Mouse (Mus musculus) T-helper 2 cell (primary cell): Measurements from ENCODE around the gene Evpl.
"Not testable (repeated sequence)": the region's sequence is repeated elsewhere in the genome, so short reads cannot be mapped to it uniquely, and the experiment has no call there.

ENCODE experiments used
- in situ Hi-C: fragments of 300-600 bp; cut with MboI, MseI; formaldehyde crosslinking; loops from one replicate; pipeline ENCODE4 v1.15.1; 2025; ENCODE audit warnings: high pct_unique_total_duplicates

The Evpl gene

DNA sequence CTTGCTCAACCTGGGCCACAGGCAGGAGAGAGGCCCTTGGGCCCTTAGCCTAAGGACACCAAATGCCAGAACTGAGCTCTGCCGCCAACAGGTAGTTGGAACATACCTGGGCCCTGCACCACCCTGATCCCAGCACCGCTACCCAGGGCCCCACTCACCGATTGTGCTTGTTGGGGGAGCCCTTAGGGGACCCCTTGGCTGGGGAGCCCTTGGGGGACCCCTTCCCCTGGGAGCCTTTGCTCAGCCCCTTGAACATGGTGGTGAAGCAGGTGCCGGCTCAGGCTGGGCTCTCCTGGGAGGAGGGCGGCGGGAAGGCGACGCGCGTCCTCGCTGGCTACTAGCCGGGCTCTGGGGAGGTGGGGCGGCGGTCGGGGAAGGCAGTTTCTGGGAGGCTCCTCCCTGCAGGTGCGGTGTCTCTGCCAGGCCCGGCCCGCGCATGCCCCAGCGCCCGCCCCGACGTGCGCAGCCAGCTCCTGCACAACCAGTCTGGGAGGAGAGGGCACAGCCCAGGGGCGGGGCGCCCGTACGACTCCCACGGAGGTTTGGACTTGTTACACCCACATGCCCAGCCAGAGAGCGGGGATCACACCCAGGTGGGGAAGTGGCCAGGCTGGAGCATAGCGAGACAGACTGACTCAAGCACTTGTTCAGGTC is at the start of gene Evpl:
Evpl (minus strand) TSS at position 336 of the 654 bp plus-strand sequence.
- in situ Hi-C loops = no loop called here

- in situ Hi-C loops = no loop called here
Measured at GRCm38 (mm10) chr11:116287351-116287750, 49.5 kb upstream of the Evpl start.

- in situ Hi-C loops = no loop called here
Measured at GRCm38 (mm10) chr11:116285770-116286191, 47.9 kb upstream of the Evpl start.

GRCm38 (mm10) chr11:116283982-116284381 is 46.1 kb upstream of the Evpl start:
- in situ Hi-C loops = no loop called here

GRCm38 (mm10) chr11:116282912-116283521 is 45.1 kb upstream of the Evpl start:
- in situ Hi-C loops = no loop called here

DNA sequence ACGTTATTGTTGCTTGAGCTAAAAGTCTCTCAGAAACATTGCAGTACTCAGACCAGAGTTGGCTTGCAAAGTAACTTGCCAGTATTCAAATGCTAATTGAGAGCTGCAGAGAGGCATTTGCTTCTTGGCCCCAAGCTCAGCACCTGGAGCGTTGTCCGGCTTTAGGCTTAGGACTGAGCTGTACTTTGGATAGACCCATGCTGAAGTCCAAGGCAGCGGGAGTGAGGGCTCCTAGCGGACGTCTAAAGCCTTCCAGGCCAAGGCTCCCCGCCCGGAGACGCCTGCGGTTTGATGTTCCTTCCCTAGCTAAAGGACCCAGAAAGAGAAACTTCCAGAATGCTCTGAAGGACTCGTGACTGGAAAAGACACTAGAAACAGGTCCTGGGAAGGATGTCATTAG is 44.2 kb upstream of the Evpl start:
- in situ Hi-C loops = no loop called here

DNA sequence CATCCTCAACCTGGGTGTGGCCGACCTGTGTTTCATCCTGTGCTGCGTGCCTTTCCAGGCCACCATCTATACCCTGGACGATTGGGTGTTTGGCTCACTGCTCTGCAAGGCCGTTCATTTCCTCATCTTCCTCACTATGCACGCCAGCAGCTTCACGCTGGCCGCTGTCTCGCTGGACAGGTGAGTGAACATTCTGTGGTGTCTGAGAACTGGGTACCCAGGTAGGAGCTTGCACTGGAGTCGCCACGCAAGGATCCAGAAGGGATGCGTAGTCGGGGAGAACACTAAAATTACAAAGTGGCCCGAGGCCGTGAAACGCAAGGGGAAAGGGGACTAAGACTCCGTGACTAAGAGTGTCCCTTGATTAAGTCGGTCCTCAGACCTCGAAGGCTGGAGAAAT is 43.8 kb upstream of the Evpl start:
- in situ Hi-C loops = no loop called here

GRCm38 (mm10) chr11:116280751-116281663 is 43.1 kb upstream of the Evpl start, which contains the start of gene Galr2:
Gene Galr2, plus strand, starts transcription at chr11:116280939.
- in situ Hi-C loops = no loop called here

DNA sequence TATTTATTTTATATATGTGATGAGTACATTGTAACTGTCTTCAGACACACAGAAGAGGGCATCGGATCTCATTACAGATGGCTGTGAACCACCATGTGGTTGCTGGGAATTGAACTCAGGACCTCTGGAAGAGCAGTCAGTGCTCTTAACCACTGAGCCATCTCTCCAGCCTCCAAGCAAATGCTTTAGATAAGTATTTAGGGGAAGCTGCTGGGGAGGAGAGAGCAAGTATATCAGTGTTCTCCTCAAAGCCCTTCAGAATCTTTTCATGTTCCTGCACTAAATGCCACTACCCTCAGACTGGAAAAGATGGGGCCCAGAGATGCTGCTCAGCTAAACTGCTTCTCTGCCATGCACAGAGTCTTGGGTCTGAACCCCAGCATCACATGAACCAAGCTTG is 39.3 kb upstream of the Evpl start:
- in situ Hi-C loops = not testable (repeated sequence)

GRCm38 (mm10) chr11:116274045-116274666 is 36.3 kb upstream of the Evpl start, which contains the start of gene Srp68:
Gene Srp68, minus strand, starts transcription at chr11:116274217.
- in situ Hi-C loops = no loop called here

- in situ Hi-C loops = no loop called here
Measured at GRCm38 (mm10) chr11:116273469-116274044, 35.7 kb upstream of the Evpl start.

GRCm38 (mm10) chr11:116272589-116273468 is 35.0 kb upstream of the Evpl start:
- in situ Hi-C loops = no loop called here

GRCm38 (mm10) chr11:116269560-116269959 is 31.7 kb upstream of the Evpl start:
- in situ Hi-C loops = no loop called here

DNA sequence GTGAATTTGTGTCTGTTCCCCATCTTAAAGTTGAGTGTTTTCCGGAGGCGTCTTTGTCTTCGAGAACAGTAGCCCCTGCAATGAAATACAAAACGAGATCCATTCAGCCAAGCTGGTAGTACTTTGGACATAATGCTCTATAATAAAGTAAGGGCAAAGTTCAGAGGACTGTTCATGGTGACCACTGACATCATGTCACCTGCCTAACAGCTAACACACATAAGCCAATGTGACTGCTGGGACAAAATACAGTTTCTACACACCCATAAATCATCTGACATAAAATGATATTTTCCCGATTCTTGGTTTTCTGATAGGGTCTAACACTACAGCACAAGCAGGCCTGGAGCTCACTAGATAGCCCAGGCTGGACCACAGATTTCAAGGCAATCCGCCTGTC is 30.4 kb upstream of the Evpl start:
- in situ Hi-C loops = no loop called here

DNA sequence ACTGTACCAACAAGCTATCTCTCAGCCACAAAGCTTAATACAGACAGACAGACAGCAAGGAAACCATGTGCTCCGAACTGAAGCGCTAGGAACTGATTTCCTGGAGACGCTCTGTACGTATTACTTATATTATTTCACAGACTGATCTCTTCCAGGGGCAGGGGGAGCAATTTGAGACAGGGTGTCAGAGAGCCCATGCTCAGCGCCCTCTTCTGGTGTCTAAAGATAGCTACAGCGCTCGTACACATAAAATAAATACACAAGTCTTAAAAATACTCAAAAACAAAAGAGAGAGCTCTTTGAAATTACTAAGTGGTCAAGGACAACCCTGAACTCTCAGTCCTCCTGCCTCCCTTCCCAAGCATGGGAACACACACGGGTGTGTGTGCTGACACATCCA is 29.8 kb upstream of the Evpl start:
- in situ Hi-C loops = no loop called here

DNA sequence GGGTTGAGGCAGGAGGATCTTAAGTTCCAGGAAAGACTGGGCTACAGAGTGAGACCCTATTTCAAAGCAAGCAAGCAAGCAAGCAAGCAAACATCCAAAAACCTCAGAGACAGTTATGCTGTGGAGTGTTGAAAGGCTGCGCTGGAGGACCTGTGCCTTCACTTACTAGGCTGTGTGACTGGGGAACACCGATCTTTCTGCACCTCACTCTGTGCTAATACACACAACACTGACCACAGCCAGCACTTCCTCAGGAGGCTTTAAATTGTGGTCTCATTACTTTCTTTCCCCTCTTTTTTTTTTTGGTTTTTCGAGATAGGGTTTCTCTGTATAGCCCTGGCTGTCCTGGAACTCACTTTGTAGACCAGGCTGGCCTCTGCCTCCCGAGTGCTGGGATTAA is 28.0 kb upstream of the Evpl start:
- in situ Hi-C loops = no loop called here

DNA sequence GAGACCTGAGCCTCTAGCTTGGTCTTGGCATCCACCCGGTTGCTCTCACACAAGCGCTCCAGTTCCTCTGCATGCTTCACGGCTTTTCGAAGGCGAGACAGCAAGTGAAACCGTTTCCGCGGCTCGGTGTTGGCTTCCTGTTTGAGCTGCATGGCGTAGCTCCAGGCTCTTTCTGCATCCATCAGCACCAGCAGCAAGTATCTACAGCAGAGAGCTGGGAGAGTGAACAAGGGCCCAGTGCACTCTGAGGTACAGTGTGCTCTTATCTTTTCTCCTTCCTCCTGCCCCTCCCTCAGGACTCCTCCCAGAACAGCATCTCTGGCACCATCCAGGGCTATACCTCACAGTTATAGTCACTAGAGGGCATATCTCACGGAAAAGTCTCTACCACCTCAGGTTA is 27.5 kb upstream of the Evpl start:
- in situ Hi-C loops = no loop called here

DNA sequence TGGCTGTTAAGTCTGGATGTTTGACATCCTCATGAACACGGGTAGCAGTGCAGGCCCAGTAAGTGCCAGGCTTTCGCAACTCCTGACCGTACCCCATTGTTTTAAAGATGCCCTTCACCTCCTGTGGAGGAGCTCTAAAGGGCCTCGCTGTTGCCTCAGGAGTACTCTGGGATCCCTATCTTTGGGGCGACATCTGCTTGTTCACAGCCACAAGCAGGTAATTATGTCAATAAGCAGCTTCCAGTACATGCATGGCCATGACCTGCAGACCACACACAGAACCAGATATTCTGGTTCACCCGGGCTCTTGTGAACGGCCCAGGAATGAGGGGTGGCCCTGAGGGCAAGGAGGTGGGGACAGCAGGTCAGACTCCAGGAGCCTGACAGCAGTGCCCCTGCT is 22.4 kb upstream of the Evpl start:
- in situ Hi-C loops = no loop called here

- in situ Hi-C loops = no loop called here
Measured at GRCm38 (mm10) chr11:116259461-116259860, 21.6 kb upstream of the Evpl start.

DNA sequence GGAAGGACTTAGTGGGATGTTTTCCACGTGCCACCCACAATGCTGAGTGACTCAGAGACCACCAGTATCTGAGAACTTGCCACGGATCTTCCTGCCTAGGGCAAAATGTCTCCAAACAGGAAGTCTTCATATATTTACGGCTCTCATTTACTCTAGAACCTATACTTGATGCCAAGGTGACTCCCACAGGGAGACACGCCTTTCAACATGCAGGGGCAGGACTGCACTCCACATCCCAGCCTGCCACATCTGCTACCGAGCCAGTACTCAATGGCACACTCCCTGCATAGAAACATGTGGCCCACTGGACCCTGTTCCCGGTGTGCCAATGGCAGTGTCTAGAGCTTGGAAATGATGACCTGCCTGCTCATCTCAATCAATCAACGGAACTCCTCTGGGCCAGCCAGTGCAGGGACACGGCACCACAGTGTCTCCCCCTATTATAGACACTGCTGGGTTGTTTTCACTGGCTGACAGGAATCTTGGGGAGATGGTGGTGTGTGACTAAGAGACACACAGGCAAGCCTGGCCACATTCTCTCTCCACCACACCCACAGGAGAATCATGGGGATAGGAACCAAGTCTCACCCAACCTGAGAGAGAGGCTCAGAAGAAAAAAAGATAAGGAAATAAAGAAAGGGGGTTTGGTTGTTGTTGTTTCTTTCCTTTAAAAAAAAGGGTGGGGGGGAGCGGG is 18.3 kb upstream of the Evpl start:
- in situ Hi-C loops = no loop called here
